Mouse (Mus musculus) thymus, adult 2 months (tissue): ENCODE results near the gene Wee1.

Experiments
- CTCF ChIP-seq: fragments of 200-500 bp; IDR thresholded peaks from 2 replicates; pipeline ENCODE4 v1.5.1; 2012; ENCODE audit warnings: mild to moderate bottlenecking, control low read depth, low read length, moderate library complexity, borderline replicate concordance; ENCODE audit not compliant: control insufficient read depth, poor library complexity, insufficient read depth; ENCODE audit errors: extremely low read depth
- POLR2A ChIP-seq: fragments of 200-500 bp; IDR thresholded peaks from 2 replicates; pipeline ENCODE4 v1.6.1; 2012; ENCODE audit warnings: mild to moderate bottlenecking, low read length, control low read depth, moderate library complexity; ENCODE audit not compliant: control insufficient read depth, poor library complexity, insufficient read depth; ENCODE audit errors: extremely low read depth

GRCm38 (mm10) chr7:110156712-110157260 is 34.9 kb downstream of the Wee1 start:
- TF ChIP-seq CTCF (no peak), POLR2A (no peak)
